Comparison of ENCODE assay signal across 22 mouse cellular contexts in the genomic region with DNA sequence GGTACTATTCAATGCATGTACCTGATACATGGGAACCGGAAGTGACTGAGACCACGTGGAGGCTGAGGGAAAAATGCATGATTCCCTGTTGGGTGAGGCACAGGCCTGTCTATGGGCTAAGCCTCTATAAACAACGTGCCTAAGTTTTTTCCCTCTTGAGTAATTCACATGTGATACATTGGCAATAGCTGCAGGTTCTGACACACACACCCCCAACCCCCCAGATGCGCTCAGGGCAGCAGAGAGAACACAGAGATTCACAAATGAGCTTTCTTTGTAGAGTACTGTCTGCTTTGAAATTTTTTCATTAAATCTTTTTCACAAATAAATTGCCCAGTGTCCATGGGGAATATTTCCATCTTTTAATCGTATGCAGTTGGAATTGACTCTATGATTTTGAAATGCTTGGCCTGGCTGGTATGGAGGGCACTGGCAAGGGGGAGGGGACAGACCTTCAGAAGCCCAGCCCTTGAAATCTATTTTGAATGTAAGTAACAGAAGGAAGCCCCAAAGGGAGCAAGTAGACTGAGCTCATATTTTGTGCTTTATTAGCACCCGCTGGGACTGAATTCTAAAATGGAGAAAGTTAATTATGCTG.
DNase-seq lines count a peak whose midpoint lies in the region; ATAC-seq lines count a peak whose summit lies in the region.
"Had no signal": no experiment of that assay in that cellular context is flagged by ENCODE, and none has a peak within 500 bp of the region (broad histone marks: within the 10 kb centered on the region; RNA-seq: fewer than 3 reads in every experiment).

No protein-coding gene starts in this region.

- peaks cover 15% of the 10 kb centered on the region; the same call in 1 of the 2 replicates for H3K4me1 ChIP-seq in forebrain, embryonic 14.5 days (ENCODE audit: control insufficient read depth, insufficient read depth, low read length)
- no peaks in the 10 kb centered on the region for H3K4me1 ChIP-seq in forebrain, embryonic 11.5 days (replicated peaks; ENCODE audit: control insufficient read depth, insufficient read depth, low read length)
- H3K4me1 ChIP-seq in neural tube, embryonic 13.5 days (replicated peaks), result peaks cover 18% of the 10 kb centered on the region
- H3K4me1 ChIP-seq in midbrain, embryonic 15.5 days, result peaks cover 20% of the 10 kb centered on the region
- H3K4me1 ChIP-seq: embryonic facial prominence, embryonic 10.5 days; heart, embryonic 15.5 days; limb, embryonic 15.5 days had no signal

- ATAC-seq in forebrain, embryonic 14.5 days, result peak; percentile 16; the same call in 1 of the 2 replicates
- no peak for ATAC-seq in forebrain, embryonic 11.5 days (replicated peaks; ENCODE audit: low FRiP score)
- peak; percentile 43 for ATAC-seq in neural tube, embryonic 13.5 days (ENCODE audit: low read depth)
- ATAC-seq in midbrain, embryonic 15.5 days (replicated peaks), result peak; percentile 76
- ATAC-seq: CD4-positive, CD25-positive, alpha-beta regulatory T cell, adult 4 months; inflammation-experienced regulatory T-cells, adult 6 months had no signal

- no peaks in the 10 kb centered on the region for H3K36me3 ChIP-seq in forebrain, embryonic 14.5 days (ENCODE audit: control insufficient read depth, insufficient read depth, low read length)
- no peaks in the 10 kb centered on the region for H3K36me3 ChIP-seq in forebrain, embryonic 11.5 days (ENCODE audit: control insufficient read depth, insufficient read depth, low read length)
- H3K36me3 ChIP-seq in neural tube, embryonic 13.5 days, result no peaks in the 10 kb centered on the region
- no peaks in the 10 kb centered on the region for H3K36me3 ChIP-seq in midbrain, embryonic 15.5 days (replicated peaks)
- H3K36me3 ChIP-seq: embryonic facial prominence, embryonic 10.5 days; heart, embryonic 15.5 days; limb, embryonic 15.5 days had no signal

- no peaks in the 10 kb centered on the region for H3K9me3 ChIP-seq in forebrain, embryonic 14.5 days (replicated peaks; ENCODE audit: control insufficient read depth, low read length)
- no peaks in the 10 kb centered on the region for H3K9me3 ChIP-seq in forebrain, embryonic 11.5 days (ENCODE audit: control insufficient read depth, low read length)
- no peaks in the 10 kb centered on the region for H3K9me3 ChIP-seq in neural tube, embryonic 13.5 days
- no peaks in the 10 kb centered on the region for H3K9me3 ChIP-seq in midbrain, embryonic 15.5 days
- H3K9me3 ChIP-seq: embryonic facial prominence, embryonic 10.5 days; heart, embryonic 15.5 days; limb, embryonic 15.5 days had no signal

- H3K4me2 ChIP-seq in forebrain, embryonic 14.5 days (ENCODE audit: low read length), result no peak overlapping the region
- H3K4me2 ChIP-seq in forebrain, embryonic 11.5 days (ENCODE audit: low read depth, low read length, severe bottlenecking), result no peak overlapping the region
- H3K4me2 ChIP-seq in neural tube, embryonic 13.5 days, result no peak overlapping the region
- H3K4me2 ChIP-seq in midbrain, embryonic 15.5 days, result no peak overlapping the region
- H3K4me2 ChIP-seq: heart, embryonic 15.5 days; limb, embryonic 15.5 days; lung, embryonic 14.5 days had no signal

- no peak overlapping the region for H3K4me3 ChIP-seq in forebrain, embryonic 14.5 days (ENCODE audit: low read depth, low read length)
- H3K4me3 ChIP-seq in forebrain, embryonic 11.5 days (ENCODE audit: low read depth, low read length), result no peak overlapping the region
- no peak overlapping the region for H3K4me3 ChIP-seq in neural tube, embryonic 13.5 days
- no peak overlapping the region for H3K4me3 ChIP-seq in midbrain, embryonic 15.5 days
- H3K4me3 ChIP-seq: embryonic facial prominence, embryonic 10.5 days; heart, embryonic 15.5 days; limb, embryonic 15.5 days; myocyte had no signal

- no peak overlapping the region for H3K27ac ChIP-seq in forebrain, embryonic 14.5 days (ENCODE audit: low read depth, low read length)
- H3K27ac ChIP-seq in forebrain, embryonic 11.5 days (ENCODE audit: low read depth, low read length), result no peak overlapping the region
- no peak overlapping the region; the same call in 1 of the 2 replicates for H3K27ac ChIP-seq in neural tube, embryonic 13.5 days (replicated peaks)
- peak overlapping the region; percentile 73 for H3K27ac ChIP-seq in midbrain, embryonic 15.5 days
- H3K27ac ChIP-seq: embryonic facial prominence, embryonic 10.5 days; heart, embryonic 15.5 days; kidney, postnatal 0 days; limb, embryonic 15.5 days; liver, embryonic 14.5 days had no signal

- H3K9ac ChIP-seq in forebrain, embryonic 14.5 days (ENCODE audit: low read length), result no peak overlapping the region
- H3K9ac ChIP-seq in forebrain, embryonic 11.5 days (ENCODE audit: low read length), result no peak overlapping the region
- H3K9ac ChIP-seq in neural tube, embryonic 13.5 days, result no peak overlapping the region
- H3K9ac ChIP-seq in midbrain, embryonic 15.5 days, result no peak overlapping the region
- H3K9ac ChIP-seq: heart, embryonic 15.5 days; limb, embryonic 15.5 days; liver, embryonic 14.5 days; lung, embryonic 14.5 days had no signal

- peak; percentile 18 for DNase-seq in forebrain, embryonic 14.5 days (ENCODE audit: low spot score)
- no peak for DNase-seq in forebrain, embryonic 11.5 days (ENCODE audit: low spot score)
- no peak for DNase-seq in neural tube, embryonic 10.5 days (ENCODE audit: extremely low spot score, low spot score)
- DNase-seq in frontal cortex, postnatal 10 days (ENCODE audit: low spot score in 2 of 2), result no peak
- DNase-seq in gastrocnemius, postnatal 10 days, result no peak
- DNase-seq: adrenal gland, postnatal 25 days; cerebellum, adult 9-11 months; heart, postnatal 36 days; kidney, adult 18-20 months; lung, embryonic 14.5 days; lung, postnatal 36 days; thymus, adult 2 months had no signal

- peaks cover 9% of the 10 kb centered on the region; the same call in 1 of the 2 replicates for H3K27me3 ChIP-seq in forebrain, embryonic 14.5 days (replicated peaks; ENCODE audit: control insufficient read depth, insufficient read depth, low read length)
- H3K27me3 ChIP-seq in forebrain, embryonic 11.5 days (ENCODE audit: control insufficient read depth, insufficient read depth, low read length), result no peaks in the 10 kb centered on the region
- peaks cover 3% of the 10 kb centered on the region; the same call in 1 of the 2 replicates for H3K27me3 ChIP-seq in neural tube, embryonic 13.5 days
- no peaks in the 10 kb centered on the region for H3K27me3 ChIP-seq in midbrain, embryonic 15.5 days (replicated peaks)
- H3K27me3 ChIP-seq: heart, embryonic 15.5 days; limb, embryonic 15.5 days had no signal

- WGBS in forebrain, embryonic 14.5 days, result 84% methylated on average over 6 of the region's 6 CpGs
- WGBS in forebrain, embryonic 11.5 days, result 88% methylated on average over 6 of the region's 6 CpGs
- WGBS in neural tube, embryonic 13.5 days, result 67% methylated on average over 6 of the region's 6 CpGs
- WGBS in midbrain, embryonic 15.5 days, result 35% methylated on average over 6 of the region's 6 CpGs
